Mouse (Mus musculus) left cerebral cortex, adult 8-10 months (tissue): ENCODE measurements around the gene Dnmt3a. TPM values are rescaled to one million over a fixed set of nuclear protein-coding genes. Genes with fewer than 3 reads are reported as not detected.

Source experiments
- DNase-seq, 2 experiments: peaks; one replicate each; pipeline ENCODE4 v3.0.0; 2022; ENCODE audit warnings: low spot score in 2 of 2
- total RNA-seq, 4 experiments: library from RNA; stranded (reverse); gene quantifications; 2 replicates each; pipeline ENCODE4 v1.2.4; 2022

The Dnmt3a gene
- total RNA-seq, 4 experiments from 2014 or later = 101 to 108 (median 103) TPM

DNA sequence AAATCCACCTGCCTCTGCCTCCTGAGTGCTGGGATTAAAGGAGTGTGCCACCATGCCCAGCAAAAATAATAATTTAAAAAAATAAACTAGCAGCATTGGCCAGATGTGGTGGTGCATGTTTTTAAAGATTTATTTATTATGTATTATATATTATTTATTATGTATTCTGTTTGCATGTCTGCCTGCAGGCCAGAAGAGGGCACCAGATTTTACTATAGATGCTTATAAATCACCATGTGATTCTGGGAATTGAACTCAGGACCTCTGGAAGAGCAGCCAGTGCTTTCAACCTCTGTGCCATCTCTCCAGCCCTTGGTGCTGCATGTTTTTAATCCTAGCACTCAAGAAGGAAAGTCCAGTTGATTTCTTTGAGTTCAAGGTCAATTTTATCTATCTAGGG is 69.7 kb downstream of the Dnmt3a start:
- DNase-seq = no peak

DNA sequence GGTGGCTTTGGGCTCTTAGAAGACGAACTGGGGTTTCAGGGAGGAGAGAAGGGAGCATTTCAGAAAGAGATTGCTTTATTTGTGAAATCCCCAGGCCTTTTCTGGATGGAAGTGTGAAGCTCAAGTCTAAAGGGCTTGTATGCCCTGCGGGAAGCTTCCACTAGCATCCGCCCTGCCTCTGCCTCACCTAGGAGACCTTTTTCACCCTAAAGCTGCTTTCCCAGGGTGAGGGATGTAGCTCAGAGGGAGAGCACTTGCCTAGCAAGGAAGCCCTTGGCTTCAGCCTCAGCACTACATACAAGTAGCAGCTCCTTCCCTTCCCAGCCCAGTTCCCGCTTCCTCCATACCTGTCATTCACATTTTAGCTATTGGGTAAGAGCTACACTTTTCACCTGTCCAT is 71.6 kb downstream of the Dnmt3a start:
- DNase-seq = no peak

DNA sequence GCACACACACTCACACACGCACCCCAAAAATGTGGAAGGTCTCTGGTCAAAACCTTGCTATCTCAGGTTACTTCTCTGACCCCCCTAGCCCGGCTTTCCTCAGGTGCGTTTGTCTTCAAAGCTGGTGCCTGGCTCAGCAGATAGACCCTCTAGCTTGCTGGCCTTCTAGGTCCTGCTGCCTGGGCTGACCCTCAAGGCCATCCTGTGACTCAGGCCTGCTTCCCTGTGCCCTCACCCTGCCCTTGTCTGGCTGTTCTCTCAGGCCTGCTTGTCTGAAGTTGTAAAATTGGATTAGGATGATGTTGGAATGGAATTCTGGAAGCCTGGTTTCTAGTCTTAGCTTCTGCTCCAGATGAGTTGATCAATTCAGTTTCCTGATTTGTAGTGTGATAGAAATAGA is 75.7 kb downstream of the Dnmt3a start:
- no peak for DNase-seq

DNA sequence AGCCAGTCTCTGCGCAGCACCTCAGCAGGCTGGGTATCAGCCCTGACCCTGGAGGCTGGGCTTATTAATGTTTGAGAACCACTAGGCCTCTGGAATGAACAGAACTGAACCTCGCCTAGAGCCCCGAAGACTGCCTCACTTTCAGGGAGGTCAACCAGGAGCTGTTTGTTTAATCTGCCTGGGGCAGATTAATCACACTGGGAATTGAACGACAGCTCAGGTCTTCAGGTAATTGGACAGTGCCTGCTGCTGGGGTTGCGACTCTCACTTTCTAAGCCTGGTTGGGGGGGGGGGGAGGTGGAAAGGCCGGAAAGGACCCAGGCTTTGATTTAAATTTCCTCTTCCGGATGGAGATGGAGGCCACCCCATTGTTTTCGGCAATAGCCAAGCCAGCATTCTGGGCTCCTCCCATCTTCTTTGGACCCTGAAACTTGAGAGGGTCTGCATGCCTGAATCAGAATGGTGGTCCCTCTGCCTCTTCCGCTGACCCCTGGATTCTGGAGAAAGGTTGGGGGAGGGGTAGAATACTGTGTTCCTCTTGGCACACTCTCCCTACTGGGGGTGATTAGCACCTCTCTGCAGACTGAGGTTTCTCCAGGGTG is 79.2 kb downstream of the Dnmt3a start:
- DNase-seq = no peak

DNA sequence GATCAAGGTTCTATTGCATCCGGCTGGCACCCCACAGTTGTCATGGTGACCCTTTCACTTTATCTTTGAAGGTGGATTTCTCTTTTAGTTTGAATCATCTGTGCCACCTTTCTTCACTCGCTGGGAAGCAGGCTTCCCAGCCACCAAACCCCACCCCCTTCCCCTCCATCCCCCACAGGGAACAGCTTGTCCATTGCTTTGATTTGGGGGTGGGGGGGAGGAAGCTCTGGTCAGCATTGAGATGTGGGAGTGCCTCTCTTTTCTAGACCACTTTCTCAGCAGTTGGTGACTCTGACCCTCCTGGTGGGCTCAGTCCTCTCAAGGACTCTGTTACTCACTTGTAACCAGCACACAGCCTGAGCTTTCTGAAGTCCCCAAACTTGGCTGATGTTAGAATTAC is 80.8 kb downstream of the Dnmt3a start:
- DNase-seq = no peak

DNA sequence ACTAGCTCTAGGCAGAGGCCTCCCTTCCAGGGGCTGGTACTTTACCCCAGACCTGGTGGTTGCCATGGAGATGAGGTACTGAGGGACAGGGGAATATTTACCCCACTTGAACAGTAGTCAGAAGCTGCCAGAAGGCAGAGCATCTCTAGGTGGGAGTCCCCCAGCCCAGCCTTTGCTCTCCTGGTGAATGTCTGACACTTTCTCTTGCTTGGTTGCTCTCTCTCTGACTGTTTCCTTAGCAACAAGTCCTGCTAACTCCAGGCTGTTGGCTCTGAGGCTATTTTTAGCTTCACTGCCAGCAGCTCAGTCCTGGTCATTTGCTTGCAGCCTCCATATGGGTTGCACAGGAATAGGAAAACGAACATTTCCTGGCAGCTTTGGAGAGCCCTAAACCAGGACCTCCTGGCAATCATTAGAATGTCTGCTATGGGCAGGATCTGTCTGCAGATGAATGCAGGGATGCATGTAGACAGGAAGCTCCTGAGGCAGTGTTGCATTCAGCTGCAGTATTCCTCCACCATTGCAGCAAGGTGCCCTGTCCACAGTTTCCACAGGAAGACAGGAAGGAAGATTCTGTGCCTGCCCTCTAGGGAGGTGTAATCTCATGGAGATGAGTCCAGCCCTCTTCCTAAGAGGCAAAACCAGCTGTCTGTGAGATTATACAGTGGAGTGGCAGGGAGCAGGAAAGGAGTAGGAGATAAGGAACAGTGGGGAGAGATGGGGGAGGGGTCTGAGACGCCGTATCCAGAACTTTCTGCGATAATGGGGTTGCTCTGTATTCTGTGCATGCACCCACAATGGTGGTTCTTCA is 81.9 kb downstream of the Dnmt3a start:
- DNase-seq = peak; percentile 50 to 87

DNA sequence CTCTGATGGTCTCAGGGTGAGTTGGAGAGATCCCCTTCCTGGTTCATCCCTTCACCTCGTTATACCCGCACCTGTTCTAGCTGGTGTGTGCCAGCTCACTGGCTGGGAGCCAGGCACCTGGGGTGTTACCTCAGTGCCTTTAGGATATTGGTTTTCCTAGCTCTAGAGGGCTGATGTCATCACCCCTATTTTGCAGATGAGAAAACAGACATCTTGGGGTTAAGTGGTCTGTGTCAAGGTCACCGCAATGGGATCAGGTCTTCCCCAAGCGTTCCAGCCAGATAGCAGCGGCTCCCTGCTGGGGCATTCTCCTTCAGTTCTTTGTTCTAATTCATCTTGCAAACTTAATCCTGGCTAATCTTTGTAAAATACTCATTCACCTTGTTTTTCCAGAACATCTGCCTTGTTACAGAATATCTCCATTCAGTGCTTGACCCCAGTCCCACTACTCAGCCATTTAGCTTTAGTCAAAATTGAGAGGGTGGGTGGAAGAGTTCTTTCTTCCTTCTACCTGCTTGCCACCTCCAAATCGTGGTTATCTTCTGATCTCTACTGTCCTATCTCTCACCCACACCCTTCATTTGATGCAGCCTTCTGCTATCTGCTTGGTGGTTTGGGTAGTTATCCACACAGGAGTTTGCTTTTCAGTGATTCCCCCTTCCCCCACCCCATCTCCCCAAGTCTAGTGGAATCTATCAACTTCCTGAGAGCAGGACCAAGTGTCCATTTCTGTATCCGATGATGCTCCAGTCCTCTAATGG is 84.2 kb downstream of the Dnmt3a start:
- DNase-seq = no peak

DNA sequence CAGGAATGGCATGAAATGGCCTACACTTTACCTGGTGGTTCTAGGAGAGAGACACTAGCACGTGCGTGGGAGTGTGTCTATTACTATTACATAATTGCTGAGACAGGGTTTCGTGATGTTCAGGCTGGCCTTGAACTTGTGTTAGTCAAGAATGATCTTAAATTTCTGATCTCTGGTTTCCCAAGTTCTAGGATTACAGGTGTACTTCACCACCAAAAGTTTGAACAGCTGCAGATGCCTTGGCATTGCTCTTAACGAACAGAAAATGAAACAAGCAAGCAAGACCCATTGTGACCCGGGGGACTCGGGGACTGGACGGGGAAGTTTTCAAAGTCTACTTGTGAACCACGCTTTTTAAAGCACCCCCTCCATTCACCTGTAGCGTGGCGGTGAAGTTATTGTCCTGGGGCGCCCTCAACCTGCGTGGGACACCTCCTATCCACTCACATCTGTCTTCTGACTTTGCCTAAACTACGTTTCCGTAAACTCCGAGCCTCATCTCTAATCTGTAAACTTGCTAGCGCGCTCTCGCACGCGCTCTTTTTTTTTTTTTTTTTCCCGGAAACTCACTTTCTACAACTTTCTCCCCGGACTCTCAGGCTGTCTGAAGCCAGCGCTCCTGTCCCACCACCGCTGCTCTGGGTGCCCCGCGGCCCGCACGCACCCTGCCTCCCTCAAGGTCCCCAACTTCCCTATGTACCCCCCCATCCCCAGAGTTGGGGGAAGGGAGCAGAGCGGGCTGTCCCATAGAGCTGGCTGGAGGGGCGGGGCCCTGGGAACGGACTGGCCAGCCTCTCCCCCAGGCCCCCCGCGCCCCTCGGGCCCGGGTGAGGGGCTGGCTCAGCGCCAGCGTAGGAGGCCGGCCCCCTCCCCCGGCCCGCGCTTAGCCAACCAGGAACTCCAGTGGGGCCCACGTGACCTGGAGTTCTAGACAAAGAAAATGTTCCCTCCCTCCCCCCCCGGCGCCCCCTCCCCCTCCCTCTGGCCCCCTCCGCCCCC is 85.2 kb downstream of the Dnmt3a start:
- no peak for DNase-seq

DNA sequence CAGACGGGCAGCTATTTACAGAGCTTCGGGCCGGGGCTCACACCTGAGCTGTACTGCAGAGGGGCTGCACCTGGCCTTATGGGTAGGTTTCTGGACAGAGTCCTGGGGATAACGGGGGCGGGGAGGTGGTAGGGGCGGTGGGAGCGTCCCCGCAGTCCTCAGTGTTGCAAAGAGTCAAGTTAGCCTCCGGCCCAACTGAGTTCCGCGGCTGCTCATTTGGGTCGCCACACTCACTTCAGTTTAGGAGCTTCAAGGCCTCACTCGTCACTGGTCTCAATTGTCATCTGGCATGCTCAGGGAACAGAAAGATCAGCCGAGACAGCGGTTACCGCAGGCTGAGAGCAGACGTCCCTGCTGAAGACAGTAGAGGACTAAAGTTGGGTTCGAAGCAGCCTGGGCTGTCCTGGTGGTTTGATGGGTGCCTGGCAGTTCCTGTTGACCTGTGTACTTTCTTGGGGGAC is 86.0 kb downstream of the Dnmt3a start:
- no peak for DNase-seq

DNA sequence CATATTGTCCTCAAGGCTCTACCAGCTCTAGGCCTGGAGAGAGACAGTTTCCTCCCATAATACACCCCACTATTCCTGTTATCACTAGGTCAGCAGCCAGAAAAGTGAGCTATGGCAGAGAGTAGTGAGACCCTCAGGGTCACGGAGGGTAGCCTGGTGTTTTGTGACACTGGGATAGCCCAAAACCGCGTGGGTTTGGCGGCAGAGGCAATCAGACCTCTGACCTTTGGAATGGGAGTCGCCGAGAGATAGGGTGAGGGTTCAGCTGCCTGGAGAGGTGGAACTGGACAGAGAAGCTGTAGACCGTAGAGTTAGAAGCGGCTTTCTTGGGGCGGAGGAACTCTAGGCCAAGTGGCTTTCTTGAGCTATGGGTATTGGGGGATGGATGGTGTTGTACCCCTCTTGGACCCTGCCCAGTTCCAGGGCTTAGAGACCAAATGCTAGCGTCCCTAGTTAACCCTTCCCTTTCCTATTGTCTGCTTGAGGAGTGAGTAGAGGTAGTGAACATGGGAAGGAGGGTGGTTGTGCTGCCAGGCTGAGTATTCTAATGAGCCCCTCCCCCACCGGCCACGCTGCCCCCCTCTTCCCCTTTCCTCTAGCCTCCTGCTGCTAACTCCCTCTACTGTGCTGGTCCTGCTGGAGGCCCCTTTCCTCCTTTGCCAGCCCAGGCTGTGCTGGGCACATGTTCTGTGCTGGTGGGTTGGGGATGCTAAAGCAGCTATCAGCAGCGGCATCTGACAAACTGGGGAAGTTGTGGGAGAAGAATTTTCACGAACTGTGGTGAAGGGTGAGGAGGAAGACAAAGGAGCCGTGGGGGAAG is 86.6 kb downstream of the Dnmt3a start:
- no peak for DNase-seq

DNA sequence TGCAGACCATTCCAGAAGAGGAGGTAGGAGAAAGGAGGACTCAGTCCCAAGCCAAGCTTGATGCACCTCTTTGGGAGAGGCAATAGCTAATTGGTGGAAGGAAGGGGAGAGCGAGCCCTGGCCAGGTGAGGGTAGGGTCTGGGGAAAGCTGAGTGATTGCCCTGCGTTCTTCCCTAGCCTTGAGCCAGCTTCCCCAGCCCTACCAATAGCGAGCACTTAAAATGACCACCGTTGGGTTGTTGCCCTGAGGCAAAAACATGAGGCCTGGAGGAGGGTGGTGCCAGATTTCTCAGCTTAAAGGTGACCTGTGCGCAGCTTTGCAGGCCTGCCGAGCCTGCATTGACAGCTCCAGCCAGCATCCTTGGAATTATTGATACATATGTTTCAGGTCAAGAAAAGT is 87.5 kb downstream of the Dnmt3a start:
- no peak for DNase-seq

DNA sequence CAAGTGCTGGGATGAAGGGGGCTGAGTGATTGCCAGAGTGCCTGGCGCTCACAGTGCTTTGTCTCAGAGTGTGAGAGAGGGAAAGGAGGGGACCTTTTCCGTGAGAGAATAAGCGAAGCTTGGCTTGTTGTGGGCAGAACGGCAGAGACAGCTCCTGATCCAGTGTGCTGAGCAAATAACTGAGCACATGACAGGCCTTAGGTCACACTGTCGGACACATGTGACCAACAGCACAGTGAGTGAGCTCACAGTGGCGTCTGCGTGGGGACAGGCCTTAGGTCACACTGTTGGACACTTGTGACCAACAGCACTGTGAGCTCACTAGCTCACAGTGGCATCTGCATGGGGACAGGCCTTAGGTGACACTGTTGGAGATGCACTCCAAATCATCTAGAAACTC is 88.7 kb downstream of the Dnmt3a start:
- DNase-seq = no peak

DNA sequence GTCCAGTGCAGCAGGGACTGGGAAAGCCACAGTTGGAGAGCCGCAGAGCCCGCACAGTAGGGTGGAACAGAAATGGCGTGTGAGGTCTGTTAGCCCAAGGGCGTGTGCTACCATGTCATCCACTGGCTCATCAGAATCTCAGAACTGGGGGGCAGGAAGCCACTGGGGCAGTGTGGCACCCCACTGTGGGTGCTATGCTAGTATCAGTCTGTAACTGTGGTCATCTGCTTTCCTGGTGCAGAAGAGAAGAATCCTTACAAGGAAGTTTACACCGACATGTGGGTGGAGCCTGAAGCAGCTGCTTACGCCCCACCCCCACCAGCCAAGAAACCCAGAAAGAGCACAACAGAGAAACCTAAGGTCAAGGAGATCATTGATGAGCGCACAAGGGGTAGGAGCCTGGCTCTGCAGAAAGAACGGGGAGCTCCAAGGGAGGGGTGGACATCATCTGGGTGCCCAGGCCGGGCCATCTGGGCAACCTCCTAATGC is 91.3 kb downstream of the Dnmt3a start:
- DNase-seq = no peak

DNA sequence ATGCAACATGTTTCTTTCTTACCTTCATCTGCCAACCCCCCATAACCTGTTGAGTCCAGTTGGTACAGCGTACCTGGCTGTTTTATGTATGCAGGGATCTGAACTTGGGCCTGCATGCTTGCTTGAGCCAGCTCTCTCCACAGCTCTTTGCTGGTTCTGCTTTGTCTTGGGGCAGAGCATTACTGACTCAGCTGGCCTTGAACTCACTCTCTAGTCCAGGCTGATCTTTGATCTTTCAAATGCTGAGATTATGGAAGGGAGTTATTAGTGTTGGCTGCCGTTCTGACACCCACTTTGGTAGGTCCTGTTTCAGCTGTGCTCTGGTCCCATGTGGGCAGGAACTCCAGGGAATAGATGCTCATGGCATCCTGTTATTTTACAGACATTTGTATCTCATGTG is 93.0 kb downstream of the Dnmt3a start:
- DNase-seq = no peak

DNA sequence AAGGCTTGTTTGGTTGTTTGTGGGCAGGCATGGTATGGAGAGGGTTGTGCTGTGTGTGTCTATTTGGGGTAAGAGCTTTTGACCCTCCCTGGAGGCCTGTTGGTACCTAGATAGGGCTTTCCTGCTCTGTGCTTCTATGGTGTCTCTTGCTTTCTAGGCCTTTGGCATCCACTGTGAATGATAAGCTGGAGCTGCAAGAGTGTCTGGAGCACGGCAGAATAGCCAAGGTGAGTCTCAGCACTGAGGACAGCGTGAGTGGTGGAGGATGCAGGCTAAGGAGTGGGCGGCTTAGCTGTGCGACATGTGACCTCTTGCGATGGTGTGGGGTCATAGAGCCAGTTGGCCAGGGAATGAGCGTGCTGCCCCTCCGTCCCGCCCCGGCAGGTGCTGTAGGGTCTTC is 99.6 kb downstream of the Dnmt3a start:
- no peak for DNase-seq

DNA sequence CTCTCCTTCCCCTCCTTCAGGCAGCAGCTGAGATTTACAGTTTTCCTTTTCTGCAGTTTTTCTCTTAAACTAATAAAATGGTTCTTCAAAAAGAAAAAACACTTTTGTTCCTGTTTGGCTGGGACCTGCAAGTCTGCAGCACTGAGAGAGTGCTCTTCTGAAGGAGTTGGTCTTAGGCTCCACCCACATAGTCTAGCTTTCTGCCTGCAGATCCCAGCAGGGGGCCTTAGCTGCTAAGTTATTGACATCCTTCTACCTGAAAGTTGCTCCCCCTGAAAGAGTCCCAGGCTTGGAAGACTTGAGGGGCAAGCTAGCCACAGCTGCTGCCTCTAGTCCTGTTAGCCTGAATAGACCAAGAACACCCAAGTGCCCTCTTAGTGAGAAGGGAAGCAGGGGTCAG is 100.5 kb downstream of the Dnmt3a start:
- no peak for DNase-seq

DNA sequence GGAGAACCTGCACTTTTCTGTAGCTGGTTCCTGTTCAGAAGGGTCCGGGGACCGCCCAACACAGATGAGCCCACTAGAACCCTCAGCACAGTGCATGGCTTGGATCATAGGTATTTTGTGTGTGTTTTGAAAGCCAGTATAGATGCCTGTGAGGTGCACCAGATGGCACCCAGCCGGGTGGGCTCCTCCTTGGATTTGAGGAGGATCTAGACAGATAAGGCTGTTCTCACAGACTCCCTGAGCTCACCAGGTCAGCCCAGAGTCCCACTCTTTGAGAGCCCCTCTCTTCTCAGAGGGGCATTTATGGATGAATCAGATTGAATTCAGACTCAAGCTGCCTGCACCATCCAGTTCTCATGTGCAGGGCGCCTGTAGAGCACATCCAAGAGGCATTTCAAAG is 101.2 kb downstream of the Dnmt3a start:
- no peak for DNase-seq

DNA sequence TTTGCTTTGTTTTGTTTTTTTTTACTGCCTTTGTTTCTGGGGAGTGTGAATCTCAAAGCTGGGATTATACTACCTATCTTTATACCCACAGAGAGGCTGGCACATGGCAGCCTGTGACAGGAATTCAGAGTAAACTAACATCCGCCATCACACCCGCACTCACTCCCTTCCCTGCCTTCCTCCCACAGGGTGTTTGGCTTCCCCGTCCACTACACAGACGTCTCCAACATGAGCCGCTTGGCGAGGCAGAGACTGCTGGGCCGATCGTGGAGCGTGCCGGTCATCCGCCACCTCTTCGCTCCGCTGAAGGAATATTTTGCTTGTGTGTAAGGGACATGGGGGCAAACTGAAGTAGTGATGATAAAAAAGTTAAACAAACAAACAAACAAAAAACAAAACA is 101.6 kb downstream of the Dnmt3a start:
- DNase-seq = no peak

DNA sequence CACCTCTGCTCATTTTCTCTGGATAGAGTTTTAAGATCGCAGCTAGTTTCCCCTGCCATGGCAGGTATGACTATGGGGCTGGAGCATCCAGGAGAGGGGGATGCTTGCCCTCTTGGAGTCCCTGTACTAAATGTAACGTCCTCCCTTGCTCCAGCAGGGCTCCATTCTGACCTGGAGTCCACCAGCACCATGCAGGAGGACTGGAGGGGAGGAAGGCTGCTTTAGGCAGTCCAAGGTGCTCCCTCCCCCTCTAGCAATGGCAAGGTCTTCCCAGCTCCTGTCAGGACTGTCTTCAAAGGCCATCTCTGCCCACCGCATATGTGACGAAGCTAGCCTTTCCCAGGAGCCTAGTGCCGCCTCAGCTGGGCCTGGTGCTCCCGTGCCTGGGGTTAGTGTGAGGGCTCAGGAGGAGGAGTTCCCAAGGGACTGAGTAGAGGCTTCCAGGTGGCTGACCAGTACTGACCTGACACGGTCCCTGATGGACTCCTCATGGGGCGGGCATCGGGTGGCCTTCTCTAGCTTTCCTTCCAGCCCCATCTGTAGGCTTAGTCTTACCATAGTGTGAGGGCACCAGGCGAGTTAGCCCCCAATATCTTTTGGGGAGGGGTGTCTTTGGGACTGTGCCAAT is 104.8 kb downstream of the Dnmt3a start:
- DNase-seq = no peak
